Mouse (Mus musculus) testis, adult 2 months (tissue): ENCODE measurements around the gene Ralgapa1. TPM values are rescaled to one million over a fixed set of nuclear protein-coding genes. Genes with fewer than 3 reads are reported as not detected.
A peak's percentile ranks its signal among the peaks of the same experiment; 100 is the strongest.

Source experiments
- H3K27ac ChIP-seq: fragments of 200-500 bp; 2 replicates; pipeline ENCODE4 v1.5.1; 2012; ENCODE audit warnings: low read depth, low read length; ENCODE audit not compliant: control insufficient read depth, insufficient read depth
- H3K27me3 ChIP-seq: fragments of 200-500 bp; 2 replicates; pipeline ENCODE4 v1.6.1; 2012; ENCODE audit warnings: mild to moderate bottlenecking, low read length, moderate library complexity; ENCODE audit not compliant: control insufficient read depth, insufficient read depth
- H3K36me3 ChIP-seq: fragments of 200-500 bp; 2 replicates; pipeline ENCODE4 v1.6.1; 2012; ENCODE audit warnings: mild to moderate bottlenecking, low read length; ENCODE audit not compliant: control insufficient read depth, insufficient read depth
- H3K4me1 ChIP-seq: fragments of 200-500 bp; 2 replicates; pipeline ENCODE4 v1.6.1; 2012; ENCODE audit warnings: low read length; ENCODE audit not compliant: control insufficient read depth, insufficient read depth
- H3K4me3 ChIP-seq: fragments of 200-500 bp; 2 replicates; pipeline ENCODE4 v1.5.1; 2012; ENCODE audit warnings: low read depth, mild to moderate bottlenecking, low read length, moderate library complexity, mixed read lengths; ENCODE audit not compliant: control insufficient read depth
- CTCF ChIP-seq: fragments of 200-500 bp; IDR thresholded peaks from 2 replicates; pipeline ENCODE4 v1.5.1; 2012; ENCODE audit warnings: low read depth, mild to moderate bottlenecking, inconsistent platforms, low read length, moderate library complexity; ENCODE audit not compliant: control insufficient read depth, insufficient read depth, insufficient replicate concordance
- POLR2A ChIP-seq: fragments of 200-500 bp; IDR thresholded peaks from 2 replicates; pipeline ENCODE4 v1.6.1; 2012; ENCODE audit warnings: low read depth, mild to moderate bottlenecking, inconsistent platforms, low read length, moderate library complexity; ENCODE audit not compliant: control insufficient read depth
- polyA plus RNA-seq: library from polyadenylated mRNA; depleted of rRNA; stranded (reverse); fragments of >200 nt; gene quantifications from 2 replicates; pipeline ENCODE4 v1.2.3, GENCODE M21; 2012

The Ralgapa1 gene
- polyA plus RNA-seq, 1 experiment = 35.5 TPM

DNA sequence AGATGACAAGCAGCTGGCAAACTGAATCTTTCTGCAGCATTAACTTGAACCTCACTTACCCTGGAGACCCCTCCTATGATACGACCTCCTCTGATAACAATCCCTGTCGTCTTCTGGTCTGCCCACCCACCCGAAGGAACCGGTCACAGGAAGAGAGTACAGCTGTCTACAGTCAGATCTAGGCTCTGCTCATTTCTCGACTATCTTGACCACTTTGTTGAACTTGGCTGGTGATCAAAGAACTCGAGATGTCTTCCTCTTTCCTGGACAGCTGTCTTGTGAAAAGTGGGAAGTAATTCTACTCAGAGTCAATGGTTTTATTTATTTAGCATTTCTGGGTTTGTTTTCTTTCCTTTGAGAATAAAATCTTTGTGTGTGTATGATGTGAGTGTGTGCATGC, 251.3 kb downstream of the Ralgapa1 start:
- Histone ChIP-seq H3K27ac (no peak overlapping the region), H3K4me1 (peaks cover 19% of the 10 kb centered on the region), H3K36me3 (no peaks in the 10 kb centered on the region), H3K4me3 (no peak overlapping the region), H3K27me3 (no peaks in the 10 kb centered on the region)
- TF ChIP-seq POLR2A (no peak), CTCF (no peak)

DNA sequence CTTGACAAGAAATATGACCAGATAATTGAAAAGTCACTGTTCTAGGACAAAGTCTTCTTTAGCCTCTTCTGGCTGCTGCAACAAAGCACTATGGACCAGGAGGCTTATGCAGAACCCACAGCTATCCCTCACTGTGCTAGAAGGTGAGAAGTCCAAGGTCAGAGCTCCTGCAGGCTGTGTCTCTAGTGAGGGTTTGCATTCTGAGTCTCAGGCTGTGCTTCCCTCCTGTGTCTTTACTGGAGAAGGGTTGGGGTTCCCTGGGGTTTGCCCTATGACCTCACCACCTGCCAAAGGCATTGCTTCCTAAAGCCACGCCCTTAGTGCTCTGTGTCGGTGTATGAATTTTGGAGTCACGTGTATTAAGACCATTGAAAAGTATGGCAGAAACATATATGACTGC, 252.5 kb downstream of the Ralgapa1 start:
- Histone ChIP-seq H3K27me3 (no peaks in the 10 kb centered on the region), H3K4me3 (peak overlapping the region; percentile 28), H3K4me1 (peaks cover 12% of the 10 kb centered on the region), H3K36me3 (no peaks in the 10 kb centered on the region), H3K27ac (no peak overlapping the region)
- TF ChIP-seq POLR2A = no peak
- no peak for TF ChIP-seq CTCF

DNA sequence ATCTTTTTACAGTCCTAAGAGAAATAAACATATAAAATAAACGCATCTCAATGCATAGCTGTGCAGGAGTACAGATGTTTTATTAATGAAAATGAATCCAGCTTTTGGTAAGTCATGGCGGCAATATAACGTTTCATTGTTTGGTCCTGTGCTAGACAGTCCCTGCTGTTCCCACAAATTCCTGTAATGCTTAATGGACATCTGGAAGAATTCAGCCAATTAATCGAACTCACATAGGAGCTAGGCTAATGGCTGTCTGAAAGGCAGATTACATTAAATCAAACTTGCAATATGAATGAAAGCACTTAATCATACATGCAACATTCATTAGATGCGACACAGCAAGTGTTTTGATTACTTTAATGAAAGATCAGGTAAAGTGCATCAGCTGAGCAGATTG, 254.1 kb downstream of the Ralgapa1 start:
- Histone ChIP-seq H3K27me3 (no peaks in the 10 kb centered on the region), H3K27ac (no peak overlapping the region), H3K4me1 (peaks cover 12% of the 10 kb centered on the region), H3K36me3 (no peaks in the 10 kb centered on the region), H3K4me3 (peak overlapping the region; percentile 56; the same call in 1 of the 2 replicates)
- no peak for TF ChIP-seq POLR2A
- no peak for TF ChIP-seq CTCF

DNA sequence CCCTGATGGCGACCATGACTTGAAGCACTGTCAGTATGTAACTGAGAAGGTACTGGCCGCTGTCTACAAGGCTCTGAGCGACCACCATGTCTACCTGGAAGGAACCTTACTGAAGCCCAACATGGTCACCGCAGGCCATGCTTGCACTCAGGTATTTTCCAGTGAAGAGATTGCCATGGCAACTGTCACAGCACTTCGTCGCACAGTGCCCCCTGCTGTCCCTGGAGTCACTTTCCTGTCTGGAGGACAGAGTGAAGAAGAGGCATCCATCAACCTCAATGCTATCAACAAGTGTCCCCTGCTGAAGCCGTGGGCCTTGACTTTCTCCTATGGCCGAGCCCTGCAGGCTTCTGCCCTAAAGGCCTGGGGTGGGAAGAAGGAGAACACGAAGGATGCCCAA, 255.1 kb downstream of the Ralgapa1 start:
- TF ChIP-seq POLR2A = no peak
- TF ChIP-seq CTCF = no peak; the same call in 1 of the 2 replicates
- Histone ChIP-seq H3K36me3 (no peaks in the 10 kb centered on the region), H3K27me3 (no peaks in the 10 kb centered on the region)

DNA sequence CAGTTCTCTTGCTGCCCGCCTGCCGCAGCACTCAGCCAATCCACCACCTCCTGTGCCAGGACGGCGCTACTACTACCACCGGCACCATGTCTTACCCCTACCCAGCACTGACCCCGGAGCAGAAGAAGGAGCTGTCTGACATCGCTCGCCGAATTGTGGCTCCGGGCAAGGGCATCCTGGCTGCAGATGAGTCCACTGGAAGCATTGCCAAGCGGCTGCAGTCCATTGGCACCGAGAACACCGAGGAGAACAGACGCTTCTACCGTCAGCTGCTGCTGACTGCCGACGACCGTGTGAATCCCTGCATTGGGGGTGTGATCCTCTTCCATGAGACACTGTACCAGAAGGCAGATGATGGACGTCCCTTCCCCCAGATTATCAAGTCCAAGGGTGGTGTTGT, 255.8 kb downstream of the Ralgapa1 start, which contains the start of gene Aldoart2:
Gene Aldoart2, plus strand, starts transcription at position 34 of the 400 bp plus-strand sequence.
- no peak for TF ChIP-seq CTCF
- TF ChIP-seq POLR2A = peak; percentile 83; the same call in 1 of the 2 replicates
- Histone ChIP-seq H3K27me3 (no peaks in the 10 kb centered on the region), H3K4me1 (peaks cover 16% of the 10 kb centered on the region), H3K27ac (no peak within 1 kb of the TSS), H3K36me3 (no peaks in the 10 kb centered on the region), H3K4me3 (peak within 1 kb of the TSS; percentile 89)

More for the DNA sequence above, 255.1 kb downstream of the Ralgapa1 start:
- Histone ChIP-seq H3K4me3 (peak overlapping the region; percentile 89), H3K4me1 (peaks cover 12% of the 10 kb centered on the region), H3K27ac (no peak overlapping the region)

DNA sequence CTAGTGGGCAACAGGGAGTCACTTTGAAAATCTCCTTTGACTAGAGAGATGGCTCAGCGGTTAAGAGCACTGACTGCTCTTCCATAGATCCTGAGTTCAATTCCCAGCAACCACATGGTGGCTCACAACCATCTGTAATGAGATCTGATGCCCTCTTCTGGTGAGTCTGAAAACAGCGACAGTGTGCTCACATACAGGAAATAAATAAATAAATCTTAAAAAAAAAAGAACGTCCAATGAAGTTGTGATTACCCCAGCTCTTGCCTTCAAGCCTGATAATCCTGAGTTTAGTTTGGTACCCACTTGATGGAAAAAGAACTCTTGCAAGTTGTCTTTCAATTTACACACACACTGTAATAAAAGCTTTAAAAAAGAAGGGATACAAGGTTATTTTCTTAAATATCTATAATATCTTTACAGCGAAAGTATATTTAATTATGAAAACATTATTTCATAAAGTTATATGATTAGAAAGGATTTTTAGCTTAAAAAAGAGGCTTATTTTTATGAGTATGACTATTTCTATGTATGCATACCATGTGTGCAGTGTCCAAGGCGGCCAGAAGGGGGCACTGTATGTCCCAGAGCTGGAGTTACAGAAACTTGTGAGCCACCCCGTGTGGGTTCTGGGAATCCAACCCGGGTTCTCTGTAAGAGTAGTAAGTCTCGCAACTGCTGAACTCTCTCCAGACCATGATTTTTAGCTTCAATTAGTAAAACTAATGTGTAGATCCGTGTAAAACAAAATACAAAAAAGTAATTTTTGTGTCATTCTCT, 256.6 kb downstream of the Ralgapa1 start:
- H3K27me3 ChIP-seq = no peaks in the 10 kb centered on the region
- TF ChIP-seq POLR2A (no peak), CTCF (peak; percentile 55; the same call in 1 of the 2 replicates)
- H3K4me3 ChIP-seq = peak overlapping the region; percentile 64
- no peak overlapping the region for H3K27ac ChIP-seq
- H3K4me1 ChIP-seq = peaks cover 20% of the 10 kb centered on the region
- no peaks in the 10 kb centered on the region for H3K36me3 ChIP-seq

DNA sequence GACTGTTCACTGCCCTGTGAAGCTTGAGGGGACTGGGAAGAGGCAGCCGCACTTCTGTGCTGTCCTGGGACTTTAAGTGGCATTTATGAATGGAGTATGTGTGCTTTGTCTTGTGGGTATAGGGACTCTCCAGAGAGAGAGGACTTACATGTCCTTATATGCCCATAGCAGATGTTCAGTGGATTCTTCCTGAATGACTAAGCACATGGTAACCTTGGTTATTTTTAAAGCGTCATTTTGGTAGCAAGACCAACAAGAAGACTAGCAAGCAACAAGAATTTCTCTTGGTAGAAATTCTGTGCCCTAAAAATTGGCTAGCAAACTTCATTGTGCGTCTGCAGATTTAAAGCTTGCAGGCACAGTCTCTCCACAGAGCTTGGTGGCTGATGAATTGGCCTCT, 257.2 kb downstream of the Ralgapa1 start:
- TF ChIP-seq POLR2A = no peak
- TF ChIP-seq CTCF = no peak
- Histone ChIP-seq H3K27me3 (no peaks in the 10 kb centered on the region), H3K4me1 (peaks cover 20% of the 10 kb centered on the region), H3K27ac (no peak overlapping the region), H3K36me3 (no peaks in the 10 kb centered on the region), H3K4me3 (peak overlapping the region; percentile 64)

DNA sequence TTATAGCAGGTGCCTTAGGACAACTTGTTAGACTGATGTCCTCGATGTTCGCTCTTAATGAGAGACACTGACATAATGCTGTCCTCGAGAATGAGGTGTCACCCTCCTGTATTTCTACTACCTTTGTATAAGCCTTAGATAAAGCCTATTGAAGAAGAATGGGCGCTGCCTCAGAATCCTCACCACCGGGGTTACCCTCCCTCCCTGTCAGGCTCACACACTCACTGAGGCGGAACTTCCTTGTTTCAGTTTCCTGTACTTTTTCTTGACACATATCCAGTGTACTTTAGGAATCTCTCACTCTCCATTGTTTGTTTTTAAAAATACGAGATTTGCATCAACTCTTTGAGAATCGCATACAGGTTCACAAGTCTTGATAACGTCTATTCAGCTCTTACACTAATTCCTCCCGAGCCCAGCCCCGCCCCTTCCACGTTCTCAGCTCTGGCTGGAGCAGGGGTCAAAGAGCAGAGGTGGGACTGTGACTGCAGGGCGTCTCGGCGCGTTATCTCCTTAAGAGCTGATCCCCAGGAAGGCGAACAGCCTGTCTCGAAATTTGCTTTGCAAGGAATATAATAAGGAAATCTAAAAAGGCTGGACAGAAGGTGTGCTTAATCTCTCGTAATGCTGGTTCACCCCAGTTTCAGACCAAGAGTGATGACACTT, 260.8 kb downstream of the Ralgapa1 start:
- no peak for TF ChIP-seq CTCF
- no peak for TF ChIP-seq POLR2A
- Histone ChIP-seq H3K4me3 (peak overlapping the region; percentile 67), H3K36me3 (no peaks in the 10 kb centered on the region), H3K27ac (no peak overlapping the region), H3K27me3 (no peaks in the 10 kb centered on the region), H3K4me1 (peaks cover 9% of the 10 kb centered on the region)
